Mouse (Mus musculus) liver, embryonic 11.5 days (tissue): ENCODE results near the gene Mtch1. TPM values are rescaled to one million over a fixed set of nuclear protein-coding genes. Genes with fewer than 3 reads are reported as not detected.

Experiments used
- ATAC-seq: fragments of 200-750 bp; cut with Nextera tagmentation; replicated peaks from 2 replicates; pipeline ENCODE4 v1.8.0; 2017; ENCODE audit warnings: moderate number of reproducible peaks, mild to moderate bottlenecking, moderate TSS enrichment, moderate library complexity; ENCODE audit not compliant: low FRiP score
- DNase-seq: peaks from one replicate; pipeline ENCODE4 v3.0.0-alpha.2; 2017; ENCODE audit warnings: low spot score
- H3K27ac ChIP-seq: fragments of 300-500 bp; sonication (generic); 2 replicates; pipeline ENCODE4 v1.5.1; 2014; ENCODE audit warnings: mild to moderate bottlenecking, low read depth, low read length, control low read depth
- H3K27me3 ChIP-seq: fragments of 300-500 bp; sonication (generic); replicated peaks from 2 replicates; pipeline ENCODE4 v1.6.1; 2014; ENCODE audit warnings: low read length, mixed read lengths; ENCODE audit not compliant: control insufficient read depth, insufficient read depth
- H3K36me3 ChIP-seq: fragments of 300-500 bp; sonication (generic); 2 replicates; pipeline ENCODE4 v1.6.1; 2014; ENCODE audit warnings: mild to moderate bottlenecking, low read length, moderate library complexity, mixed read lengths; ENCODE audit not compliant: control insufficient read depth, insufficient read depth
- H3K4me1 ChIP-seq: fragments of 300-500 bp; sonication (generic); replicated peaks from 2 replicates; pipeline ENCODE4 v1.6.1; 2014; ENCODE audit warnings: low read length, mixed read lengths; ENCODE audit not compliant: control insufficient read depth, insufficient read depth
- H3K4me2 ChIP-seq: fragments of 300-500 bp; sonication (generic); 2 replicates; pipeline ENCODE4 v1.6.1; 2014; ENCODE audit warnings: mild to moderate bottlenecking, control low read depth, moderate library complexity
- H3K4me3 ChIP-seq: fragments of 300-500 bp; sonication (generic); 2 replicates; pipeline ENCODE4 v1.5.1; 2014; ENCODE audit warnings: low read depth, low read length, control low read depth
- H3K9ac ChIP-seq: fragments of 300-500 bp; sonication (generic); 2 replicates; pipeline ENCODE4 v1.6.1; 2014; ENCODE audit warnings: low read depth, low read length, control low read depth
- H3K9me3 ChIP-seq: fragments of 300-500 bp; sonication (generic); 2 replicates; pipeline ENCODE4 v1.6.1; 2016; ENCODE audit warnings: low read length, inconsistent platforms, mixed read lengths; ENCODE audit not compliant: control insufficient read depth
- WGBS: fragments of 180-500 bp; shearing (Covaris S2); extraction: QIAGEN DNeasy Blood & Tissue Kit; methylation state at CpG from one replicate; pipeline ENCODE4 v1.1.7; 2014; 5-methylcytosine and 5-hydroxymethylcytosine counted together
- polyA plus RNA-seq: library from polyadenylated mRNA; unstranded; fragments of >200 nt; fragmentation: Nextera tagmentation; extraction: Ambion mirVana; gene quantifications from 2 replicates; pipeline ENCODE4 v1.2.1, GENCODE M21; 2014

The Mtch1 gene
- polyA plus RNA-seq, 1 experiment from 2014 or later = 149 TPM

DNA sequence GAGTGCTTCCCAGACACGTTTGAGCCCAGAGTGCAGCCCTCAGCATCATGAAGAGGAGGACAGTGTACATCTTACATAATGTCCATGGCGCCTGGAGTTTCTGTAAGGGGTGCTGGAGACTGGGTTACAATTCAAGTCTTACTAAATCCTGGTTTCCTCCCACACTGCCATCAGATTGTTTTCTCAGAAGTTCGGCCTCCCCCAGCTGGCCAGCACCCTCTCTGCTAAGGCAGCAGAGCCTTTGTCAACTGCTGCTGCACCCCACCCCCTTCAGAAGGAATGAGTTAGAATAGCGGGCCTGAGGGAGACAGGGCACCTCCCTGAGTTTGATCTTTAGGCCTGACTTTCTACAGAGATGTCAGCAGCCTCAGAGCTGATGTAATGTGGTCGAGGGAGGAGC, 45.6 kb downstream of the Mtch1 start:
- H3K4me1 ChIP-seq = peaks cover 7% of the 10 kb centered on the region
- H3K27me3 ChIP-seq = 0 out of 2 replicates have a peak, but pooled peaks cover 2% of the 10 kb centered on the region
- H3K9ac ChIP-seq = no peak overlapping the region
- no peak for ATAC-seq
- H3K4me3 ChIP-seq = no peak overlapping the region
- H3K27ac ChIP-seq = no peak overlapping the region
- no peaks in the 10 kb centered on the region for H3K9me3 ChIP-seq
- H3K36me3 ChIP-seq = peaks cover 18% of the 10 kb centered on the region; the same call in 1 of the 2 replicates
- WGBS = 70% methylated on average over 5 of the region's 5 CpGs
- H3K4me2 ChIP-seq = no peak overlapping the region
- no peak for DNase-seq

DNA sequence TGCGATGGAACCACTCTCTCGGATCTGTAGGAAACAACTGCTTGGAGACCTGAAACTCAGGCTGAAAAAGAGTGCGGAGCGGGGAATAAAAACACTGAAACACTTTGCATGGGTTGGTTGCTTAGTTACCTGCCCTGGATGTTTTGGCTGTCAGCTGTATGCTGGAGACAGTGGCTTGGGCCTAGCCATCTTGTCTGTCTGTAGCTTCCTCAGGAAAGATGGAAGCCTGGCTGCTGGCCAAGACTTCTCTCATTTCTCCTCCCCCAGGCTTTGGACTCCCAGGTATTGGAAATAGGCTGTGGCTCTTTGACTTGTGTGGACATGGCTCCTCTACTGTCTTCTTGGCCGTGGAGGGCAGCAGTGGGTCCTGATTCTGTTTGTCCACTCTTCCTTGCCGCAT, 46.3 kb downstream of the Mtch1 start:
- Histone ChIP-seq H3K27me3 (0 out of 2 replicates have a peak, but pooled peaks cover 2% of the 10 kb centered on the region), H3K27ac (no peak overlapping the region), H3K9ac (no peak overlapping the region), H3K4me3 (no peak overlapping the region), H3K36me3 (peaks cover 18% of the 10 kb centered on the region; the same call in 1 of the 2 replicates), H3K4me2 (no peak overlapping the region), H3K4me1 (peaks cover 7% of the 10 kb centered on the region), H3K9me3 (no peaks in the 10 kb centered on the region)
- 89% methylated on average over 6 of the region's 6 CpGs for WGBS
- no peak for ATAC-seq
- no peak for DNase-seq

DNA sequence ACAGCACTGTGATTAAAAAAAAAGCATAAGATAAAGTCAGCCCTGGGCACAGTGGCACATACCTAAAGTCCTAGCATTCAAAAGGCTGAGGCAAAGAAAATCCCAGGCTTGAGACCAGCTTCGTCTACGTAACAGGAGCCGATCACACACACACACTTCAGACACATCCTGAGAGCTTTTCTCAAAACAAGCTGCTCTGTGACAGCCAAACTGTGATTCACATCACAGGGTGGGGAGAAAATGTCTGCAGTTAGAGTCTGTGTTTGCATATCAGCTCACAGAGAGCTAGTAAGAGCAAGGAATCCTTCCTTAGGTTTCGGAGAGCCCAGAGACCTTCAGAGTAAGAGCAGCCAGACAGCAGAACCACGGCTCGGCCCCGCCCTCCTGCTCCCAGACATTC, 46.8 kb downstream of the Mtch1 start:
- Histone ChIP-seq H3K9me3 (no peaks in the 10 kb centered on the region), H3K4me1 (peaks cover 7% of the 10 kb centered on the region), H3K27ac (no peak overlapping the region), H3K36me3 (peaks cover 18% of the 10 kb centered on the region; the same call in 1 of the 2 replicates), H3K9ac (no peak overlapping the region), H3K4me3 (no peak overlapping the region), H3K4me2 (no peak overlapping the region), H3K27me3 (0 out of 2 replicates have a peak, but pooled peaks cover 2% of the 10 kb centered on the region)
- DNase-seq (no peak), ATAC-seq (no peak)
- 92% methylated on average over 7 of the region's 7 CpGs for WGBS

DNA sequence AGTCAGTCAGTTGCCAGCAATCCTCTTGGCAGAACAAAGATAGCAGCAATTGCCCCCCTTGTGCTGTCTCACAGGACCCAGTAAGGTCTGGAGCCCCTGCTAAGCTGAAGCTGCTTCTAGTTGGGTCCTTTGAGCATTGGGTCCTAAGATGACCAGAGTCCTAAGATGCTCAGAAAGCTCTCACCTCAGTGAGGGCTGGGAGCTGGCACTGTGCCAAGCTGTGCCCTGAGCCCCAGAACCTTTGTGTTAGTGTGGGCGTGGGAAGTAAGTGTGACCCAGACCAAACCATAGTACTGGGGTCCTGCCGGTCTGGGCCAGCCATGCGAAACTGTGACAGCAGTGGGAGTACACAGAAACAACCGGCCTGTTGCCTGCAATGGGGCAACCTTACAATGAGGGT, 48.5 kb downstream of the Mtch1 start:
- WGBS = 91% methylated on average over 4 of the region's 4 CpGs
- Histone ChIP-seq H3K27me3 (no peaks in the 10 kb centered on the region), H3K4me2 (no peak overlapping the region), H3K36me3 (peaks cover 19% of the 10 kb centered on the region), H3K9me3 (no peaks in the 10 kb centered on the region), H3K4me3 (no peak overlapping the region), H3K9ac (no peak overlapping the region), H3K4me1 (no peaks in the 10 kb centered on the region), H3K27ac (no peak overlapping the region)
- DNase-seq (no peak), ATAC-seq (no peak)

DNA sequence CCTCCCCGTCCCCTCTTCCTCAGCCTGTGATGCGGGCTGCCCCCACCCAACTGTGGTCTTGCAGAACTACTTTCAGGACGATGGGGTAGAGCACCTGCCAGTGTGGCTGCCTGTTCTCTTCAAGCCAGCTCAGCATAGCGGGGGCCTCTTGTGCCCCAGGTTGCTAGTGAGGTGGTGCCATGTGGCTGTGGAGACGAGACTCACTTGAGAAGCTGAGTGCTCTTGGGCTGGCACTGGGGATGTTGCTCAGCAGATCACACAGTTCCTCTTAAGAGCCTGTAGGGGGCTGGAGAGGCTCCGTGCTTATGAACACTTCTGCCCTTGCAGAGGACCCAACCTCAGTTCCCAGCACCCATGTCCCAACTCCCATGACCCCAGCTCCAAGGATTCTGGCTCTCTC, 49.9 kb downstream of the Mtch1 start:
- WGBS = 86% methylated on average over 6 of the region's 6 CpGs
- no peak overlapping the region for H3K4me3 ChIP-seq
- H3K9me3 ChIP-seq = no peaks in the 10 kb centered on the region
- H3K27ac ChIP-seq = no peak overlapping the region
- H3K9ac ChIP-seq = no peak overlapping the region
- peaks cover 21% of the 10 kb centered on the region for H3K36me3 ChIP-seq
- no peak overlapping the region for H3K4me2 ChIP-seq
- H3K4me1 ChIP-seq = peaks cover 3% of the 10 kb centered on the region; the same call in 1 of the 2 replicates
- DNase-seq = no peak
- no peaks in the 10 kb centered on the region for H3K27me3 ChIP-seq
- no peak for ATAC-seq

DNA sequence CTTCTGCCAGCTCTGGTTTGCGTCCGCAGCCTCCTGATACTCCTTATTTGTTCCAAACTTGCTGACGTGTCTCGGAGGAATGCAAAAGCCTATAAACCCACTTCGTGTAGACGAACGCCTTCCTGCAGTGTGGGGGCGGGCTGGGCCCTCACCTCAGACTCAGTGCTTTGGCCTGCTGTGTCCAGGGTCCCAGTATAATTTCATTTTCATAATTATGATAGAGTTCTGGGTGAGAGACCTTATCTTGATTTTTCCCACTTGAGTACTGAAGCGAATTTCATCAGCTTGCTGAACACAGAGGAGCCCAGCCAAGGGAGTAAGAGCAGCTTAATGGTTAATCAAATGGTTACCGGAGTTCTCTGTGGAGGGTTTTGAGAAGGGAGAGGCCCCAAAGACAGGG, 50.4 kb downstream of the Mtch1 start:
- 70% methylated on average over 10 of the region's 10 CpGs for WGBS
- H3K27ac ChIP-seq = no peak overlapping the region
- no peak overlapping the region for H3K4me2 ChIP-seq
- DNase-seq (no peak), ATAC-seq (no peak)
- H3K36me3 ChIP-seq = peaks cover 21% of the 10 kb centered on the region
- H3K4me1 ChIP-seq = peaks cover 3% of the 10 kb centered on the region; the same call in 1 of the 2 replicates
- no peak overlapping the region for H3K9ac ChIP-seq
- no peak overlapping the region for H3K4me3 ChIP-seq
- no peaks in the 10 kb centered on the region for H3K27me3 ChIP-seq
- no peaks in the 10 kb centered on the region for H3K9me3 ChIP-seq

DNA sequence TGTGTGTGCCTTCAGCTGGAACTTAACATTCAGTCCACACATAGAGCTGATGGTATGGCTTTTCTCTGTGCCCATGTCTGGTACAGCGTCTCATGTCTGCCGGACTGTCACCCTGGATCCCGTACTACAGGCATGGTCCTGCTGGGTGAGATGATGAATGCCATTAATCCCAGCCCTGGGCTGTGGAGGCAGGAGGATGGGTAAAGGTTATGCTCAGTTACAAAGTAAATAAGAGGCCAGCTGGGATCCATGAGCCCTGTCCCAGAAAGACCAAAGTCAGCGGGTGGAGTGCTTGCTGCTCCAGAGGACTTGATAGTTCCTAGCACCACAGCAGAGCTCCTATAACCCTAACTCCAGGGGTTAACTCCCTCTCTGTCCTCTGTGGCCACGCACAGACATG, 51.9 kb downstream of the Mtch1 start:
- ATAC-seq = 0 out of 2 replicates have a peak, but pooled peaks have one; percentile 5
- H3K36me3 ChIP-seq = peaks cover 19% of the 10 kb centered on the region

DNA sequence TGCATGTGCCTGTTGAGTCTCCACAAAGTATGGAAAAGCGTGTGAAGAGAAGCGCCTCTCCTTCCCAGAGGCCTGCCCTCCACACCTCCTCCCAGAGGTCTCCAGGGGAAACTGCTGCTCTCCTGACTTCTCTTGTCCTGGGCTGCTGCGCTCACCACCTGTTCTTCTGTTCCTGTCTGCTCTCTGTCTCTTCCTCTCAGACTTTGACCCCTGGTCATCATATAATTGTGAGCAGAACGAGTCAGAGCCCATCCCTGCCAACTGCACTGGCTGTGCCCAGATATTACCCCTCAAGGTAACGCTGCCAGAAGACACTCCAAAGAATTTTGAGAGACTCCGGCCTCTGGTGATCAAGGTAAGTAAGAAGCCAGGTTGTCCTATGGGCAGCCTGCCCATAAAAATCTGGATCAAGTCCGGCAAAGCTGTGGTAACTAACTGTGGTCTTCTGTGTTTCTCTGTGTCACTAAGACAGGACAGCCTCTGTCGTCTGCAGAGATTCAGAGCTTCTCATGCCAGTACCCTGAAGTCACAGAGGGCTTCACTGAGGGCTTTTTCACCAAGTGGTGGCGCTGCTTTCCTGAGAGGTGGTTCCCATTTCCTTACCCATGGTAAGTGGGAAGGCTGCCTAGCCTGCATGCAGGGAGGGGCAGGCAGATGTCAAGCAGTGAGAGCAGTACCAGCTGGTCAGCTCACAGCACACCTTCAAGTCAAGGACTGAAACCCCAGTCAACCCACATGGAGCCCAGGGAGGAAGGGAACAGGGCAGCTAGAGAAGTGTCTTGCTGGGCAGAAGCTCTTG, 53.7 kb downstream of the Mtch1 start:
- H3K27ac ChIP-seq = no peak overlapping the region
- 82% methylated on average over 9 of the region's 9 CpGs for WGBS

More for the DNA sequence above, 51.9 kb downstream of the Mtch1 start:
- H3K4me1 ChIP-seq = peaks cover 3% of the 10 kb centered on the region; the same call in 1 of the 2 replicates
- no peak overlapping the region for H3K4me2 ChIP-seq
- 72% methylated on average over 5 of the region's 5 CpGs for WGBS
- no peak overlapping the region for H3K4me3 ChIP-seq
- H3K9ac ChIP-seq = no peak overlapping the region
- no peak overlapping the region for H3K27ac ChIP-seq
- no peaks in the 10 kb centered on the region for H3K27me3 ChIP-seq
- H3K9me3 ChIP-seq = no peaks in the 10 kb centered on the region
- no peak for DNase-seq

DNA sequence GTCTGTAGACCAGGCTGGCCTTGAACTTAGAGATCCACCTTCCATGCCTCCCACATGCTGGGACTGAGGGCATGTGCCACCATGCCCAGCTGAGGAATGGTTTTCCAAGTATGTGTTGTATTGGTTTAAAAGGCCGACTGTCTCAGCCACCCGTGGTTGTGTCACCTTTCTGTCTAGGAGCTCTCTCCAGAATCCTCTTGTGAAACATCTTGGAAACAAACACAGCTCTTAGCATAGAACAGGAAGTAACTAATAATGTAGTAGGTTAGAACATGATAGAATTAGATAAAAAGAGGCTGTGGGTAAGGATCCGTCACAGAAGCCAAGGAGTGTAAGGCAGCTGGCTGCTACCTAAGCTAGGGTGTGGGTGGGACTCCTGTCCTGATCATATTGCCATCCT, 54.7 kb downstream of the Mtch1 start:
- no peak for ATAC-seq
- Histone ChIP-seq H3K9me3 (no peaks in the 10 kb centered on the region), H3K4me3 (no peak overlapping the region), H3K9ac (no peak overlapping the region), H3K4me1 (peaks cover 3% of the 10 kb centered on the region; the same call in 1 of the 2 replicates), H3K36me3 (peaks cover 3% of the 10 kb centered on the region; the same call in 1 of the 2 replicates), H3K27ac (no peak overlapping the region), H3K4me2 (no peak overlapping the region), H3K27me3 (no peaks in the 10 kb centered on the region)
- 73% methylated on average over 3 of the region's 3 CpGs for WGBS
- DNase-seq = no peak

More for the DNA sequence above, 53.7 kb downstream of the Mtch1 start:
- Histone ChIP-seq H3K4me1 (peaks cover 3% of the 10 kb centered on the region; the same call in 1 of the 2 replicates), H3K9ac (no peak overlapping the region), H3K9me3 (no peaks in the 10 kb centered on the region), H3K4me3 (no peak overlapping the region), H3K36me3 (peaks cover 9% of the 10 kb centered on the region; the same call in 1 of the 2 replicates), H3K27me3 (no peaks in the 10 kb centered on the region), H3K4me2 (no peak overlapping the region)
- no peak for ATAC-seq
- DNase-seq = no peak
